Comparison of ENCODE assay signal across 8 mouse cellular contexts in the genomic region with DNA sequence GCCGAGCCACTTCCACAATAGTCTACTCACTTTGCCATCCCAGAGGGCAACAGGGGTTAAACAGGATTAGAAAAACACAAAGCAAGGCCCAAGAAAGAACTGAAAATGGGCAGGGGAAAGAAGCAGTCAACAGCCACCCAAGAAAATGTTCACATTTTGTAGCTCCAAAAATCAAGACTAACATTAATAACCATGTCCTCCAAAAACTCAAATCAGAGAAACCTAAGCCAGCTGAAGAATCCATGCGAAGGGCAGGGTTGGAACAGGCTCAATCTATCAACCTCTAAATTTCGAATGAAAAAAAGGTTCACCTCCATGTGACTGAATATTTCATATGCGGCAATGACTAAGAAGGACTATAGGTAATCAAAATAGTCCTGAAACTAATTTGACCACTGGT. TPM values are rescaled to one million over a fixed set of nuclear protein-coding genes. Genes with fewer than 3 reads are reported as not detected.
DNase-seq lines count a peak whose midpoint lies in the region; ATAC-seq and TF ChIP-seq lines count a peak whose summit lies in the region.
"Had no signal": no experiment of that assay in that cellular context is flagged by ENCODE, and none has a peak within 500 bp of the region (broad histone marks: within the 10 kb centered on the region; RNA-seq: fewer than 3 reads in every experiment).

No protein-coding gene starts in this region.

- no peaks in the 10 kb centered on the region for H3K4me1 ChIP-seq in lung, embryonic 14.5 days (ENCODE audit: insufficient read depth)
- H3K4me1 ChIP-seq in forebrain, embryonic 12.5 days: 0 out of 2 replicates have a peak, but pooled peaks cover 2% of the 10 kb centered on the region
- 0 out of 2 replicates have a peak, but pooled peaks cover 6% of the 10 kb centered on the region for H3K4me1 ChIP-seq in limb, embryonic 15.5 days
- no peaks in the 10 kb centered on the region for H3K4me1 ChIP-seq in stomach, embryonic 14.5 days (ENCODE audit: control insufficient read depth, insufficient read depth, low read length)

- H3K36me3 ChIP-seq in lung, embryonic 14.5 days (ENCODE audit: insufficient read depth): no peaks in the 10 kb centered on the region
- H3K36me3 ChIP-seq in forebrain, embryonic 12.5 days (replicated peaks): no peaks in the 10 kb centered on the region
- no peaks in the 10 kb centered on the region for H3K36me3 ChIP-seq in limb, embryonic 15.5 days
- no peaks in the 10 kb centered on the region for H3K36me3 ChIP-seq in stomach, embryonic 14.5 days (ENCODE audit: control insufficient read depth, insufficient read depth, low read length)

- peak overlapping the region; percentile 74; the same call in 1 of the 2 replicates for H3K4me3 ChIP-seq in lung, embryonic 14.5 days (ENCODE audit: low read depth, low read length)
- no peak overlapping the region for H3K4me3 ChIP-seq in forebrain, embryonic 12.5 days (replicated peaks)
- peak overlapping the region; percentile 91 for H3K4me3 ChIP-seq in limb, embryonic 15.5 days
- no peak overlapping the region; the same call in 1 of the 2 replicates for H3K4me3 ChIP-seq in stomach, embryonic 14.5 days (ENCODE audit: low read depth, low read length)

- 63% methylated on average over 4 of the region's 4 CpGs for WGBS in lung, embryonic 14.5 days
- WGBS in forebrain, embryonic 12.5 days: 55% methylated on average over 4 of the region's 4 CpGs
- 68% methylated on average over 4 of the region's 4 CpGs for WGBS in limb, embryonic 15.5 days
- WGBS in stomach, embryonic 14.5 days: 64% methylated on average over 4 of the region's 4 CpGs

- peak; percentile 2 for DNase-seq in lung, embryonic 14.5 days
- no peak for DNase-seq in lung, postnatal 36 days
- no peak for DNase-seq in cerebellum, postnatal 4 days (ENCODE audit: low spot score in 2 of 2)
- DNase-seq in layer of hippocampus, postnatal 10 days (ENCODE audit: low spot score in 2 of 2): no peak

- H3K9me3 ChIP-seq in lung, embryonic 14.5 days (ENCODE audit: low read depth, low read length): no peaks in the 10 kb centered on the region
- no peaks in the 10 kb centered on the region for H3K9me3 ChIP-seq in forebrain, embryonic 12.5 days
- H3K9me3 ChIP-seq in limb, embryonic 15.5 days: no peaks in the 10 kb centered on the region
- H3K9me3 ChIP-seq in stomach, embryonic 14.5 days (ENCODE audit: control insufficient read depth, low read depth, low read length): no peaks in the 10 kb centered on the region

- no peaks in the 10 kb centered on the region for H3K27me3 ChIP-seq in lung, embryonic 14.5 days (ENCODE audit: insufficient read depth, low read length)
- no peaks in the 10 kb centered on the region for H3K27me3 ChIP-seq in forebrain, embryonic 12.5 days
- H3K27me3 ChIP-seq in limb, embryonic 15.5 days: no peaks in the 10 kb centered on the region
- H3K27me3 ChIP-seq in stomach, embryonic 14.5 days (ENCODE audit: control insufficient read depth, insufficient read depth, low read length): no peaks in the 10 kb centered on the region

- H3K27ac ChIP-seq in lung, embryonic 14.5 days (ENCODE audit: low read depth): 0 out of 2 replicates have a peak overlapping the region, but pooled peaks have one; percentile 89
- H3K27ac ChIP-seq in forebrain, embryonic 12.5 days: no peak overlapping the region
- no peak overlapping the region for H3K27ac ChIP-seq in limb, embryonic 15.5 days
- peak overlapping the region; percentile 82 for H3K27ac ChIP-seq in stomach, embryonic 14.5 days (ENCODE audit: low read length)

- ATAC-seq in lung, embryonic 14.5 days (ENCODE audit: insufficient read depth): no peak
- ATAC-seq in forebrain, embryonic 12.5 days (ENCODE audit: low FRiP score): no peak
- no peak for ATAC-seq in limb, embryonic 15.5 days (ENCODE audit: insufficient number of reproducible peaks, low FRiP score, low TSS enrichment, low read depth)
- no peak for ATAC-seq in stomach, embryonic 14.5 days (ENCODE audit: insufficient number of reproducible peaks, insufficient read depth, low FRiP score, low read depth)

- peak overlapping the region; percentile 82 for H3K4me2 ChIP-seq in lung, embryonic 14.5 days
- H3K4me2 ChIP-seq in forebrain, embryonic 12.5 days: peak overlapping the region; percentile 77
- H3K4me2 ChIP-seq in limb, embryonic 15.5 days: peak overlapping the region; percentile 50
- H3K4me2 ChIP-seq in stomach, embryonic 14.5 days (replicated peaks; ENCODE audit: low read depth, low read length): peak overlapping the region; percentile 69

- TF ChIP-seq CTCF in lung, embryonic 14.5 days (IDR thresholded peaks at IDR 0.05; ENCODE audit: low read depth): no peak

- H3K9ac ChIP-seq in lung, embryonic 14.5 days: no peak overlapping the region
- no peak overlapping the region for H3K9ac ChIP-seq in forebrain, embryonic 12.5 days
- no peak overlapping the region for H3K9ac ChIP-seq in limb, embryonic 15.5 days
- no peak overlapping the region for H3K9ac ChIP-seq in stomach, embryonic 14.5 days (replicated peaks; ENCODE audit: low read depth, low read length)

RNA-seq across cellular contexts. Expression of a gene that starts 1.5 kb away (rescaled TPM):
- 9.1 TPM in 2 replicates for polyA plus RNA-seq in lung, embryonic 14.5 days (2014; fragmentation: Nextera tagmentation; extraction: Ambion mirVana)
- 7.0 and 7.5 TPM in 2 replicates for polyA plus RNA-seq in forebrain, embryonic 12.5 days (2016; fragmentation: Nextera tagmentation; extraction: Ambion mirVana)
- polyA plus RNA-seq in limb, embryonic 15.5 days (2015; fragmentation: Nextera tagmentation; extraction: Ambion mirVana): 6.2 TPM in 2 replicates
- 9.9 and 12.9 TPM in 2 replicates for polyA plus RNA-seq in stomach, embryonic 14.5 days (2014; fragmentation: Nextera tagmentation; extraction: Ambion mirVana)
- total RNA-seq in layer of hippocampus, postnatal 10 days (2021): 10 to 100 TPM; 37.8 to 46.8 TPM
- polyA plus RNA-seq: erythroblast, embryonic 14.5 days had no signal

RNA-seq across cellular contexts. Expression of a gene that starts 33.6 kb away (rescaled TPM):
- polyA plus RNA-seq in lung, embryonic 14.5 days (2014; fragmentation: Nextera tagmentation; extraction: Ambion mirVana): 10.2 and 12.8 TPM in 2 replicates
- 17.5 and 19.3 TPM in 2 replicates for polyA plus RNA-seq in forebrain, embryonic 12.5 days (2016; fragmentation: Nextera tagmentation; extraction: Ambion mirVana)
- polyA plus RNA-seq in limb, embryonic 15.5 days (2015; fragmentation: Nextera tagmentation; extraction: Ambion mirVana): 20.4 and 25.8 TPM in 2 replicates
- polyA plus RNA-seq in stomach, embryonic 14.5 days (2014; fragmentation: Nextera tagmentation; extraction: Ambion mirVana): 15.6 and 19.0 TPM in 2 replicates
- total RNA-seq in layer of hippocampus, postnatal 10 days (2021): 10 to 100 TPM; 74.7 to 83.0 TPM

RNA-seq across cellular contexts. Expression of a gene that starts 33.8 kb away (rescaled TPM):
- polyA plus RNA-seq in lung, embryonic 14.5 days (2014; fragmentation: Nextera tagmentation; extraction: Ambion mirVana): 533 and 550 TPM in 2 replicates
- polyA plus RNA-seq in forebrain, embryonic 12.5 days (2016; fragmentation: Nextera tagmentation; extraction: Ambion mirVana): 340 and 366 TPM in 2 replicates
- polyA plus RNA-seq in limb, embryonic 15.5 days (2015; fragmentation: Nextera tagmentation; extraction: Ambion mirVana): 314 and 405 TPM in 2 replicates
- polyA plus RNA-seq in stomach, embryonic 14.5 days (2014; fragmentation: Nextera tagmentation; extraction: Ambion mirVana): 520 and 544 TPM in 2 replicates
- 100 to 1,000 TPM; 477 to 590 TPM for total RNA-seq in layer of hippocampus, postnatal 10 days (2021)

Comparison
In these comparisons a context has a peak if more than half of its experiments do, and no peak if none do; other contexts are left out.
1. H3K27ac ChIP-seq: peak in lung, embryonic 14.5 days (single experiment) and stomach, embryonic 14.5 days (single experiment); none in forebrain, embryonic 12.5 days (single experiment) and limb, embryonic 15.5 days (single experiment).
2. H3K4me3 ChIP-seq: peak in lung, embryonic 14.5 days (single experiment) and limb, embryonic 15.5 days (single experiment); none in forebrain, embryonic 12.5 days (single experiment) and stomach, embryonic 14.5 days (single experiment).
3. Peak in every context shown above with its lines, with median percentiles within 50 percentile points of each other: H3K4me2 ChIP-seq.